Mouse (Mus musculus) liver, embryonic 14.5 days (tissue): ENCODE data around the gene Rho. TPM values are rescaled to one million over a fixed set of nuclear protein-coding genes. Genes with fewer than 3 reads are reported as not detected.

ENCODE experiments used
- ATAC-seq: fragments of 200-750 bp; cut with Nextera tagmentation; 2 replicates; pipeline ENCODE4 v1.8.0; 2017; ENCODE audit warnings: moderate number of reproducible peaks, mild to moderate bottlenecking, moderate library complexity; ENCODE audit not compliant: insufficient read depth
- DNase-seq, 3 experiments: peaks; one replicate each; pipeline ENCODE4 v3.0.0-alpha.2; 2012 to 2013; ENCODE audit warnings: low read depth in 3 of 3, low spot score in 3 of 3
- H3K27ac ChIP-seq: fragments of 300-500 bp; sonication (generic); 2 replicates; pipeline ENCODE4 v1.5.1; 2014; ENCODE audit warnings: moderate library complexity, mild to moderate bottlenecking, control low read depth, inconsistent platforms
- H3K27me3 ChIP-seq: fragments of 300-500 bp; sonication (generic); 2 replicates; pipeline ENCODE4 v1.6.1; 2014; ENCODE audit warnings: mild to moderate bottlenecking, low read length, moderate library complexity; ENCODE audit not compliant: control insufficient read depth, insufficient read depth
- H3K36me3 ChIP-seq: fragments of 300-500 bp; sonication (generic); replicated peaks from 2 replicates; pipeline ENCODE4 v1.6.1; 2014; ENCODE audit warnings: low read depth; ENCODE audit not compliant: control insufficient read depth, insufficient read depth
- H3K4me1 ChIP-seq, 2 experiments: fragments of 200-500 bp in 1 of 2; fragments of 300-500 bp in 1 of 2; sonication (generic) in 1 of 2; replicated peaks; 2 replicates each; pipeline ENCODE4 v1.6.1; 2012 to 2014; ENCODE audit warnings: antibody characterized with exemption in 1 of 2, inconsistent platforms in 1 of 2, low read length in 1 of 2; ENCODE audit not compliant: control insufficient read depth in 2 of 2, insufficient read depth in 2 of 2
- H3K4me2 ChIP-seq: fragments of 300-500 bp; sonication (generic); 2 replicates; pipeline ENCODE4 v1.6.1; 2014; ENCODE audit warnings: low read depth, mild to moderate bottlenecking, control low read depth, moderate library complexity
- H3K4me3 ChIP-seq, 2 experiments: fragments of 200-500 bp in 1 of 2; fragments of 300-500 bp in 1 of 2; sonication (generic) in 1 of 2; 2 replicates each; pipeline ENCODE4 v1.5.1; 2012 to 2014; ENCODE audit warnings: low read depth in 2 of 2, low read length in 2 of 2, mild to moderate bottlenecking in 2 of 2, control low read depth in 1 of 2, inconsistent platforms in 1 of 2, moderate library complexity in 1 of 2; ENCODE audit not compliant: insufficient read depth in 1 of 2
- H3K9ac ChIP-seq: fragments of 300-500 bp; sonication (generic); replicated peaks from 2 replicates; pipeline ENCODE4 v1.6.1; 2014; ENCODE audit warnings: mild to moderate bottlenecking, control low read depth, moderate library complexity
- H3K9me3 ChIP-seq: fragments of 300-500 bp; sonication (generic); 2 replicates; pipeline ENCODE4 v1.6.1; 2016; ENCODE audit warnings: low read length, mixed read lengths; ENCODE audit not compliant: control insufficient read depth
- CTCF ChIP-seq: IDR thresholded peaks from 2 replicates; pipeline ENCODE4 v1.5.1; 2016; ENCODE audit warnings: antibody characterized with exemption, low read depth, control low read depth
- EP300 ChIP-seq: IDR thresholded peaks from 2 replicates; pipeline ENCODE4 v1.6.1; 2016; ENCODE audit warnings: antibody characterized with exemption, low read depth
- WGBS: fragments of 180-500 bp; shearing (Covaris S2); extraction: QIAGEN DNeasy Blood & Tissue Kit; methylation state at CpG from one replicate; pipeline ENCODE4 v1.1.7; 2014; ENCODE audit not compliant: insufficient replicate concordance; 5-methylcytosine and 5-hydroxymethylcytosine counted together
- polyA plus RNA-seq, 2 experiments: library from polyadenylated mRNA; depleted of rRNA in 1 of 2; stranded (reverse) in 1 of 2; unstranded in 1 of 2; fragments of >200 nt; fragmentation: Nextera tagmentation in 1 of 2; extraction: Ambion mirVana in 1 of 2; gene quantifications; 2 replicates each; pipeline versions ENCODE4 v1.2.1 to v1.2.3; 2012 to 2014

The Rho gene
- polyA plus RNA-seq, 2 experiments, result 0.03 TPM; not detected in 1

DNA sequence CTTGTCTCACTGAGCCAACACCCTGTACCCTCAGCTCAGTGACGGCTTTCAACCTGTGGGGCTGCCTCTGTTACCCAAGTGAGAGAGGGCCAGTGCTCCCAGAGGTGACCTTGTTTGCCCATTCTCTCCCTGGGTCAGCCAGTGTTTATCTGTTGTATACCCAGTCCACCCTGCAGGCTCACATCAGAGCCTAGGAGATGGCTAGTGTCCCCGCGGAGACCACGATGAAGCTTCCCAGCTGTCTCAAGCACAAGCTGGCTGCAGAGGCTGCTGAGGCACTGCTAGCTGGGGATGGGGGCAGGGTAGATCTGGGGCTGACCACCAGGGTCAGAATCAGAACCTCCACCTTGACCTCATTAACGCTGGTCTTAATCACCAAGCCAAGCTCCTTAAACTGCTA lies 1.5 kb upstream of the Rho start:
- H3K4me3 ChIP-seq, result no peak overlapping the region
- TF ChIP-seq CTCF (no peak), EP300 (no peak)
- H3K27ac ChIP-seq, result no peak overlapping the region
- no peaks in the 10 kb centered on the region for H3K4me1 ChIP-seq
- ATAC-seq (no peak), DNase-seq (no peak)
- no peaks in the 10 kb centered on the region for H3K36me3 ChIP-seq
- H3K9ac ChIP-seq, result no peak overlapping the region
- H3K4me2 ChIP-seq, result no peak overlapping the region
- H3K27me3 ChIP-seq, result no peaks in the 10 kb centered on the region
- H3K9me3 ChIP-seq, result no peaks in the 10 kb centered on the region
- WGBS, result 56% methylated on average over 5 of the region's 5 CpGs

DNA sequence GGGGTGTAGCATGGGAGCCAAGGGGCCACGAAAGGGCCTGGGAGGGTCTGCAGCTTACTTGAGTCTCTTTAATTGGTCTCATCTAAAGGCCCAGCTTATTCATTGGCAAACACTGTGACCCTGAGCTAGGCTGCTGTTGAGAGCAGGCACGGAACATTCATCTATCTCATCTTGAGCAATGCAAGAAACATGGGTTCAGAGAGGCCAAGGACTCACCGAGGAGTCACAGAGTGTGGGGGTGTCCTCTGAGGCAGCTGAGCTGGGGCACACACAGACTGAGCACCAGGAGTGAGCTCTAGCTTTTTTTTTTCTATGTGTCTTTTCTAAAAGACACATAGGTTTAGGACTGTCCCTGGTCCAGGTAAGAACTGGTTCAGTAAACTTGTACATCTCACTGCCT lies 843 bp downstream of the Rho start:
- no peaks in the 10 kb centered on the region for H3K4me1 ChIP-seq
- H3K9me3 ChIP-seq, result no peaks in the 10 kb centered on the region
- H3K9ac ChIP-seq, result no peak overlapping the region
- WGBS, result 60% methylated on average over 3 of the region's 3 CpGs
- no peak overlapping the region for H3K4me3 ChIP-seq
- H3K4me2 ChIP-seq, result no peak overlapping the region
- no peak overlapping the region for H3K27ac ChIP-seq
- no peaks in the 10 kb centered on the region for H3K27me3 ChIP-seq
- no peaks in the 10 kb centered on the region for H3K36me3 ChIP-seq
- TF ChIP-seq CTCF (no peak), EP300 (no peak)
- ATAC-seq (no peak), DNase-seq (no peak)

DNA sequence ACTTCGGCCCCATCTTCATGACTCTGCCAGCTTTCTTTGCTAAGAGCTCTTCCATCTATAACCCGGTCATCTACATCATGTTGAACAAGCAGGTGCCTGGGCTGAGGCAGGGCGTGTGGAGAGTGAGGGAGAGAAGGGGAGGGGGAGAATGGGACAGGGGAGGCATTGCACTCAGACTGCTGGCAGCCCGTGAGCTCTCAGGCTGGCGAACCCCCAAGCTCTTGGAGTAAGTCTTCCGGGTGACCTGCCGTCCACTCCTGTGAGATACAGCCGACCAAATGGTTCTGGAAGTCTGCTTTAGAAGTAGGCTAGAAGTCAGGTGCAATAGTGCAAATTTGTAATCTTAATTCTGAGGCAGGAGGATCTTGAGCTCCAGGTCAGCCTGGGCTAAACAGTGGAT lies 4.0 kb downstream of the Rho start:
- no peak for ATAC-seq
- Histone ChIP-seq H3K4me3 (no peak overlapping the region), H3K4me1 (no peaks in the 10 kb centered on the region), H3K27ac (no peak overlapping the region), H3K4me2 (no peak overlapping the region), H3K9ac (no peak overlapping the region), H3K9me3 (no peaks in the 10 kb centered on the region), H3K27me3 (no peaks in the 10 kb centered on the region), H3K36me3 (no peaks in the 10 kb centered on the region)
- no peak for DNase-seq
- TF ChIP-seq EP300 (no peak), CTCF (no peak)
- 58% methylated on average over 8 of the region's 8 CpGs for WGBS

- Histone ChIP-seq H3K9me3 (no peaks in the 10 kb centered on the region), H3K27ac (no peak overlapping the region), H3K27me3 (no peaks in the 10 kb centered on the region), H3K9ac (no peak overlapping the region), H3K4me3 (no peak overlapping the region), H3K4me2 (no peak overlapping the region), H3K4me1 (peaks cover 0 to 9% of the 10 kb centered on the region in 2 experiments; a peak in 3 of 4 replicates), H3K36me3 (no peaks in the 10 kb centered on the region)
- no peak for DNase-seq
- no peak for TF ChIP-seq EP300
- TF ChIP-seq CTCF, result no peak
- 52% methylated on average over 2 of the region's 2 CpGs for WGBS
- no peak for ATAC-seq
These were observed 6.5 kb downstream of the Rho start for GRCm38 (mm10) chr6:115938011-115938410.

DNA sequence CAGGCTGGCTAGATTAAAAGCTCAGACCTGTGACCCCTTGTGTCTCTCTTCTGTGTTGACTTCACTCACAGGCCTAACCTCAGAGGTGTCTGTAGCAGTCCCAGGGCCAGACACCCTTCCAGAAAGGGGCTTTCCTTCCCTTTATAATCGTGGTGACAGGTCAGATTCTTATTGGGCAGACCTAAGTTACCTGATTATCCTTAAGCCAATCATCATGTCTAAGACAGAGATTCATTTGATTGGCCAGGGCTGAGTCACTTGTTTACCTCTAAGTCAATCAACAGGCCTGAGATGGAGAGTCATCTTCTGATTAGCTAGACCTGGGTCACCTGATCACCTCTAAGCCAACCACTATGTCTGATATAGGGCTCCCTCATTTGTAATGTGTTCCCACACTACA lies 7.2 kb downstream of the Rho start:
- no peak overlapping the region for H3K27ac ChIP-seq
- WGBS, result 55% methylated on average over 1 of the region's 1 CpGs
- no peaks in the 10 kb centered on the region for H3K27me3 ChIP-seq
- H3K4me1 ChIP-seq, result peaks cover 0 to 9% of the 10 kb centered on the region in 2 experiments; a peak in 3 of 4 replicates
- no peak overlapping the region for H3K4me3 ChIP-seq
- ATAC-seq (no peak), DNase-seq (no peak)
- H3K36me3 ChIP-seq, result no peaks in the 10 kb centered on the region
- TF ChIP-seq EP300 (no peak), CTCF (no peak)
- H3K9ac ChIP-seq, result no peak overlapping the region
- H3K4me2 ChIP-seq, result no peak overlapping the region
- H3K9me3 ChIP-seq, result no peaks in the 10 kb centered on the region
